Mouse (Mus musculus) CD4-positive, CD25-positive, alpha-beta regulatory T cell, adult 4 months (primary cell): ENCODE measurements around the gene Ube3b. TPM values are rescaled to one million over a fixed set of nuclear protein-coding genes. Genes with fewer than 3 reads are reported as not detected.
A peak's percentile ranks its signal among the peaks of the same experiment; 100 is the strongest.

ENCODE experiments used
- ATAC-seq: one replicate; pipeline ENCODE4 v1.8.0; 2017
- polyA plus RNA-seq, 2 experiments: library from polyadenylated mRNA; unstranded; fragments of 100-300 nt; shearing (Covaris generic); gene quantifications; one replicate each; pipeline ENCODE4 v1.2.1; 2017

Gene Ube3b
- polyA plus RNA-seq, result 10 to 100 TPM; 28.8 to 44.7 TPM

GRCm38 (mm10) chr5:114380209-114381012, at the start of gene Ube3b, which contains the start of gene Kctd10:
Gene Ube3b, plus strand, starts transcription at chr5:114380607.
Gene Kctd10, minus strand, starts transcription at chr5:114380508.
- ATAC-seq, result peak; percentile 71

- no peak for ATAC-seq
These were observed 37.4 kb upstream of the Ube3b start for GRCm38 (mm10) chr5:114342996-114343395.

- no peak for ATAC-seq
These were observed 36.8 kb upstream of the Ube3b start for GRCm38 (mm10) chr5:114343612-114344011.

- no peak for ATAC-seq
These were observed 34.9 kb upstream of the Ube3b start for GRCm38 (mm10) chr5:114345538-114345937.

GRCm38 (mm10) chr5:114347005-114347404, 33.4 kb upstream of the Ube3b start:
- ATAC-seq, result no peak

- ATAC-seq, result no peak
These were observed 28.9 kb upstream of the Ube3b start for GRCm38 (mm10) chr5:114351490-114351889.

- ATAC-seq, result peak; percentile 75
These were observed 24.0 kb upstream of the Ube3b start for GRCm38 (mm10) chr5:114356250-114356935.

DNA sequence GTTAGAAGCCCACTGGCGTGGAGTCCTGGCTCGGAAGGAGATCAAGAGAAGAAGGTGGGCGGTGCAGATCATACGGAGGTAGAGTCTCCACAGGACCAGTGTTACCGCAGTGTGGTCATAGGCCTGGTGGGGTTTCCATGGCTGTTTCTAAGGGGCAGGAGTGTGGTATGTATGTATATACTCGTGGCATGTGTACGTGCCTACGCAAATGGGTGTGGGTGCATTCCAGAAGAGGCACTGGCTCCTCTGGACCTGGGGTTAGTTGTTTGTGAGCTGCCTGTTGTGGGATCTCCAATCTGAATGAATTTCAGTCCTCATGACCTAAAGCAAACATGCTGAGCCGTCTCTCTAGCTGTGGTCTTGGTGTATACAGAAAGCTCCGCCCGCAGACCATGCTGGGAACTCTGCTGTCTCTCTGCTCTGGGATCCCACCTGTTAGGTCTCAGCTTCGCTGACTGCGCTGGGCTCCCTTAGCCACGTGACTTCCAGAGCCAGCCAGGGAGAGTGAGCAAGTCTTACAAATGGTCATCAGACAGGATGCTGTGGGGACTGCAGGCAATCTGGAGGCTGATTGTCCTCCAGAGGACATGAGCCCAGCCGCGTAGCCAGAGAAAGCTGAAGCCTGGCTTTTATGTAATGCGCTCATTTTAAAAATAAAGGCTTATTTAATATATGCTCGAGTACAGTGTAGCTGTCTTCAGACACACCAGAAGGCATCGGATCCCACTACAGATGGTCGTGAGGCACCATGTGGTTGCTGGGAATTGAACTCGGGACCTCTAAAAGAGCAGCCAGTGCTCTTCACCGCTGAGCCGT, 23.3 kb upstream of the Ube3b start:
- ATAC-seq, result no peak

GRCm38 (mm10) chr5:114358833-114359232, 21.6 kb upstream of the Ube3b start:
- no peak for ATAC-seq

DNA sequence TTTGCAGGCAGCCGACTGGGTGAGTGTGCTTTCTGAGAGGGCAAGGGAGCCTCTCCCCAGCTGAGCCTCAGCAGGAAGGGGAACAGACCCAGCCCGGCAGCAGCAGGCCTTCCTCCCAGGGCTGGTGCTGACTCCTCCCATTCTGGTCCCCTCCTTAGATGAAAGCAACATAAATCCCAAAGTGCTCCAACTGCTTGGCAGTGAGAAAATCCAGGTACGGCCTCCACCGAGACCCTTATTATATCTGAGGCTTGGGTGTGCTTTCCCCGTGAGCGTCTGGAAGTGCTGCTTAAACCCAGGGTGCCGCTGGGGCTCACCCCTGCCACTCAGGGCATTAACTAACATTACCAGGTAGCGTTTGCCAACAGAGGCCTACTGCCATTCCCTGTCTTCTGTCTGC, 20.8 kb upstream of the Ube3b start:
- no peak for ATAC-seq

GRCm38 (mm10) chr5:114360968-114361367, 19.4 kb upstream of the Ube3b start:
- ATAC-seq, result no peak

DNA sequence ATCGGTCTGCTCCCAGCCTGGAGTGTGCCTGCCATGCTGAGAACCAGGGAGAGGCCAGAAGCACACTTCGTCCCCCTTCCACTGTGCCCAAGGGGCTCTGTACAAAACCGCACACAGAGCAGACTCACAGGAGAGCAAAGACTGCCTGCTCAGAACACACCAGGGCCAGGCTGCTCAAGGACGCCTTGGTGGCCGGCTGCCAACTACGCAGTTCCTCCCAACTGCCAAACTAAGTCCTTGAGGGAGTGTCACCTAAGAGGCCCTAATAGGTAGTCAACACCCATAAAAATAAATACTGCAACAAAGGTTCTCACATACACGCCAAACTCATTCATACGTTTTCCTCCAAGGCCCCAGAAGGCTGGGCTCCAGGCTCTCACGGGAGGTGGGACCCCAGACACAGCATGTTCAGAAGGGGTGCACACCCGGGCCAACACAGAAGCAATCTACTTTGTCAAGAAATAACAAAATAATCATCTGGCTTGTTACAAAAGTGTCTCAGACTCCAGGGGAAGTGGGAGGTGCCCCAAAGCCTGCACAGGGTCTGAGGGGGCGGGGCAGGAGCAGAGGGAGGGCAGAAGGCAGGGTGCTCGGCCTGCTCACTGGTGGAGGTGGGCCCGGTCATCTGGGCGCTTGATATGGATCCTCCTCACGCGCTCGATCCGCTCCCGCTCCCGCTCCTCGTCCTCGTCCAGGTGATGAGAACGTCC, 15.2 kb upstream of the Ube3b start:
- ATAC-seq, result no peak

DNA sequence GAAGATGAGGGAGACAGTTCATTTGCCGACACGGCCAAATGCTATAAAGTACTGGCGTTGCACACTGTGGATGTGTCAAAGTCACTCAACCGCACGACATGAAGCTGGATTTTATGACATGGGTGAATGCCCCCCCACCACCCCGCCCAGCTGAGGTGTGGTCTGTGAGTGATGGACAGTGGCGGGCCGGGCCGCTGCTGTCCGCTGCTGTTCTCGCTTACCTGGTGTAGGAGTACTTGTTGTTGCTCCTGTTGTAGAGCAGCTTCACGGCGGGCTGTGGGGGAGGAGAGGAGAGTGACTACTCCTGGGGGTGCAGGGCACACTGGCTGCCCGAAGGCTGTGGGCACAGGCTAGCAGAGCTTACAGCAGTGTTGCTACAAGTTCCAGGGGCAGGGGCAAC, 12.3 kb upstream of the Ube3b start:
- no peak for ATAC-seq

DNA sequence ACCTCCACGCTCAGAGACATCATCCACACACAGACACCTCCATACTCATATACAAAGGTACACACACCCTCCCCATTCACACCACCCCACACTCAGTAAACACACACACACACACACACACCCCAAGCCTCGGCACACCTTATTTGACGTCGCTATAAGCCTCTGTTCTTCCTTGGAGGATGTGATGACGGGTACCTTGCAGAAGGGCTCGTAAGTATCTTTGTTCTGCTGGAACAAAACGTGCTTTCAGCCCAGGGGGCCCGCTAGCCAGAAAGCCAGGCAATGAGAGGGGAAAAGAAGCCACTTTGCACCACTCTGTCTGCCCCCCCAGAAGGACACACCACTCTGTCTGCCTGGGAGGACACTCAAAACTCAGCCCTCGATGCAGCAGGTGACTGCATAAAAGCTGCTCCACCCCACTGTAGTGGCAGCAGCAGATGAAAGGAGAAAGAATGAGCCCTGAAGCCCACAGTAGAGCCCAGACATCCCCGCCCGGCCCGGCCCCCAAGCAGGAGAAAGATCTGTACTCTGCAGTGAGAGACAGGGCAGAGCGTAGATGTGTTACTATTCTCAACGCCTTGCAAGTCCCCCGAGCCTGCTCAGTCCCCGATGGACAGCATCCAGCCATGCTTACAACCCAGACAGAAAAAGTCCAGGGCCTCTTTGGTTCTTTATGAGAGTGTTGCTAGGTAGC, 11.5 kb upstream of the Ube3b start:
- ATAC-seq, result no peak

- ATAC-seq, result no peak
These were observed 10.5 kb upstream of the Ube3b start for GRCm38 (mm10) chr5:114369921-114370320.

- no peak for ATAC-seq
These were observed 10.0 kb upstream of the Ube3b start for GRCm38 (mm10) chr5:114370371-114370776.

GRCm38 (mm10) chr5:114371331-114371730, 9.1 kb upstream of the Ube3b start:
- no peak for ATAC-seq

DNA sequence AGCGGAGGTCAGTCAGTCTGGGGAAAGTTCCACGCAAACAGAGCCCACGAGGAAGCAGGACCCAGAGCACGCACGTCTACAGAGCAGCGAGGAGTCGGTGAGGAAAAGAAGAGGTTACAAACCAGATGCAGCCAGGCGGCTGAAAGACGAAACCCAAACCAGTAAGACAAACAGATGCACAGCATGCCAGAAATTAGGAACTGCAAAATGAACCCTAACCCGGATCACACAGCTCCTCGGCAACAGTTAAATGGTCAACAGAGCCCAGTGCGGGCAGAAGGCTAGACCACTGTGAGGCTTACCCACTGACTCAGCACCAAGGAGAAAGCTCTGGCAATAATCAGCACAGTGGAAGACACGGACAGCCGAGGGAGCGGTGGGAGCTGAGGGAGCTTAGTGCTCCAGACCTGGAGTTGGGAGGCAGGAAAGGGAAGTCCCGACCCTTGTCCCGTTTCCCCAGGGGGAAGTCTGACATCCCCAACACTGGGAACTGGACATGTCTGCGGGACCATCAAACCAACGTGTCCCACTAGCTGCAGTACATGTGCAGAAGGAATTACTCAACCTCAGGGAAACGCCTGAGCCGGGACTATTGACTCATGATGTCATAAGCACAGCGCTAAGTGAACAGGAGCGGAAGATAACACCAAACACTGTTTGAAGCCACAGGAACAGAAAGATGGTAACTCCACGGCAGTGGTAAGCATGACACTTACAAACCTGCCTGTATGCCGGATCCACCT, 8.5 kb upstream of the Ube3b start:
- ATAC-seq, result no peak

GRCm38 (mm10) chr5:114372565-114372964, 7.8 kb upstream of the Ube3b start:
- no peak for ATAC-seq

- ATAC-seq, result no peak
These were observed 7.2 kb upstream of the Ube3b start for GRCm38 (mm10) chr5:114373174-114373573.

DNA sequence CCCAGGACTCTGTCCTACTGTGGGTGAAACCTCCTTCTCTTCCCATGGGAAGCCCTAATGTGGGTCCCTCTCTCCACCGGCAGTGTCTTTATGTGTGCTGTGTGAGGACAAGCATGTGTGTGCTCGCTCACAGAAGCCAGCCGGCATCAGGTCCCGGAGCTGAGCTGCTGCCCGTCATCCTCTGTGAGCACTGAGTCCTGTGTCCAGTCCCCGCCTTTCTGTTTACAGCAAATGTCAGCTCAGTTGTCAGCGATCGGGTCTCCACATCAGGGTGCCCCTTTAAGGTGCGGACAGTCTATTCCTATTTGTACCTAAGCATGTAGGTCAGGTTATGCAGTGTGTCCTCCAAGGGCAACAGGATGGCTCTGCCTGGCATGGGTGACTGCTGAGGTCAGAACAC, 6.8 kb upstream of the Ube3b start:
- no peak for ATAC-seq
